Mouse (Mus musculus) intestine, embryonic 14.5 days (tissue): ENCODE results near the gene Dppa4. TPM values are rescaled to one million over a fixed set of nuclear protein-coding genes. Genes with fewer than 3 reads are reported as not detected.

ENCODE experiments used
- polyA plus RNA-seq: library from polyadenylated mRNA; unstranded; fragments of >200 nt; fragmentation: Nextera tagmentation; extraction: Ambion mirVana; gene quantifications from 2 replicates; pipeline ENCODE4 v1.2.1, GENCODE M21; 2014

Gene Dppa4
- polyA plus RNA-seq, 1 experiment from 2014 or later, result not detected

Other genes with a start within 250 kb of the Dppa4 start
- gene Dppa2, start 20.2 kb downstream of the Dppa4 start, polyA plus RNA-seq, result 0.07 TPM in 1 of 2 replicates, not detected in the other
- 0.62 and 0.73 TPM in 2 replicates for gene Gm5485, start 128.7 kb downstream of the Dppa4 start, polyA plus RNA-seq
- 0.14 TPM in 1 of 2 replicates, not detected in the other for gene Morc1, start 147.5 kb downstream of the Dppa4 start, polyA plus RNA-seq